Mouse (Mus musculus) thymus, postnatal 14 days (tissue): ENCODE data around the gene Dcun1d1.

ENCODE experiments used
- DNase-seq: peaks from one replicate; pipeline ENCODE4 v3.0.0; 2021

Gene Dcun1d1

DNA sequence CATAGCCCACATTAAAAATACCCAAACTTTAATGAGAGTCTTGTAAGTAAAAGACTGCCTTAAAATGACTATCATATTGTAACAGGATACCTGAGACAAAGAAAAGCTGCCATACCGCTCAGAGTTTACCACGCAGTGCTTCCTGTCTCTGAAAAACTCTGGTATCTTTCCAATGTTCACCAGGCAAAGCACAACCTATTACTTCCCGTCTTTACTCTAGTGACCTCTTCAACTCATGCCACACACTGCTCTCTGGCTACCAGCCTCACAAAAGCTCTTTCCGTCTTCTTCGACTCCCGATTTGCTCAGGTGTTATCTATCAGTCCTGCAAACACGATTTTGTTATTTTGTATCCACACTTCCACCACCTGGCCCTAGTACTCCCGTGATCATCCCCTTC lies 7.4 kb downstream of the Dcun1d1 start:
- no peak for DNase-seq

- no peak for DNase-seq
These were observed 7.8 kb downstream of the Dcun1d1 start for GRCm38 (mm10) chr3:35929406-35929805.

DNA sequence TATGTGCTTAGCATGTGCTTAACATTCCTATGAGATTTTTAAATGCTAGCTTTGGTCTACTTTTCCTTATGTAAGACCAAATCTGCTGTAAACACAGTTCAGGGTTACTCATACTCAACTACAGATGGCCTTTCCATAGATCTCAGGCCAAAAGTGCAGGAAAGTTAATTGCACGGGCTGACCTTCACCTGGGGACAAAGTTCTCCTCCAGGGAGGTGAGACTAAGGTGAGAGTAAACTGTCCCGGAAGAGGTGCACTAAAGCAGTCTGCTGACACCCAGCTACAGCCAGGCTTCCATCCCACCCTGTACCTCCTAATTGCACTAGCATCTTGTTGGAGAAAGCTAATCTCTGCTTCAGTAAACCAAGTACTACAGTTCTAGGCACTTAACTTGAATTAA lies 11.4 kb downstream of the Dcun1d1 start:
- no peak for DNase-seq

- DNase-seq, result no peak
These were observed 13.2 kb downstream of the Dcun1d1 start for GRCm38 (mm10) chr3:35924007-35924406.

DNA sequence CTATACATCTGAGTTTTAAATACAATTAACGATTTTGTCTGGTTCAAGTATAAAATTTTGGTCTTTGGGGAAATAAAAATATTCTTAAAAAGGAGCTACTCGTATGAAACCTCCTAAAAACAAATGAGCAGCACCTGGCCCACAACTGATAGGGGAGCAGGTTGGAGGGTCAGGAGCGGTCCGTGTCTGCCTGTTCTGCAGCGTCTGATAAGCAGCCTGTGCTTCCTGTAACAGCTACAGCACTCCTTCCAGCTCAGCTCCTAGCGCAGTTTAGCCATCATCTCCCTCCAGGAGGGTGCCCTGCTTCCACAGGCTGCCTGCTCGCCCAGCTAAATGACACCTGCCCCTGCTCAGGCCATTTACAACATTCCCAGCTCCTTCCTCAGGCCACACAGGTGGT lies 13.8 kb downstream of the Dcun1d1 start:
- DNase-seq, result no peak

DNA sequence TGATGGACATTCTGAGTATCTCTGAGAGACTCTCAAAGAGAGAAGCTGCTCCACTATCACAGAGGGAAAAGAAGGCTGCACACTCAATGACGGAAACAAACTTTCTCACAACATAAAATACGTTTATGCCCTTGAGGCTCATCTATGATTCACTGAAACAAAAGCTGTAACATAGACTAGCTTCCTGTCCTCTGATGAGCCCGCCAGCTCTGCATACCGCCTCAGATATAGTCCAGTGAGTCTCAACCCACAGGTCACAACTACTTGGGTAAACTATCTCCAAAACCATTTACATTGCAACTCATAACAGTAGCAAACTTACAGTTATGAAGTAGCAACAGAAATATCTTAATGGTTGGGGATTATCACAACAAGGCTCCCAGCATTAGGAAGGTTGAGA lies 14.7 kb downstream of the Dcun1d1 start:
- DNase-seq, result no peak

- DNase-seq, result no peak
These were observed 19.0 kb downstream of the Dcun1d1 start for GRCm38 (mm10) chr3:35918229-35918628.

DNA sequence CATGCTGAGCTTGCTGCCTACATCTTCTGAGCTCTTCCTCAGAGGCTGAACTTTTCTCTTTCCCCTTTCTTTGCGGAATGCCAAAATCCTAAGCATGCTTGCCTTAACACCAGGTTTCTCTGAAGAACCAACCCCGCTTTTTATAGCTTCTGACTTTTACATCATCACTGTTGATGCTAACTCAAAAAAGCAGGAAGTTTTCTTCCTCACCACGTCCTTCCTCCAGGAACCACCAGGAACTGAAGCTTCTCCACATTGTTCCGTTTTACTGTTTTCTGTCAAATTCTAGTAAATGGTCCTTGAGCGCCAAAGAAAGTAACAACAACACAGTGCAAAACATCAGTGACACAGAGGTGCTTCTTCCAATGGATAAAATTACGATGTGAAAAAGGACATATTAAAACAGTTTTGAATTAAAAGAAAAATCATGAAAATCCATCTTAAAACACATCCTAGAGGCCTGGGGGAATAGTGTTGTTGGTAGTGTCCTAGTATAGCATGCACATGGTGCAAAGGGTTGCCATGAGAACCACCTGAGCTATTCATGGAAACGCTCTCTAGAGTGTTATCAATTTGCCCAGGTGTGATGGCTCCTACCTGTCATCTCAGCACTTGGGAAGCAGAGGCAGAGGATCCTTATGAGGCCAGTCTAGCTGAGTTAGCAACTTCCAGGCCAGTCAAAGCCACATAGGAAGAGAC lies 28.1 kb downstream of the Dcun1d1 start:
- no peak for DNase-seq

GRCm38 (mm10) chr3:35900555-35901204 lies 36.6 kb downstream of the Dcun1d1 start:
- DNase-seq, result no peak

DNA sequence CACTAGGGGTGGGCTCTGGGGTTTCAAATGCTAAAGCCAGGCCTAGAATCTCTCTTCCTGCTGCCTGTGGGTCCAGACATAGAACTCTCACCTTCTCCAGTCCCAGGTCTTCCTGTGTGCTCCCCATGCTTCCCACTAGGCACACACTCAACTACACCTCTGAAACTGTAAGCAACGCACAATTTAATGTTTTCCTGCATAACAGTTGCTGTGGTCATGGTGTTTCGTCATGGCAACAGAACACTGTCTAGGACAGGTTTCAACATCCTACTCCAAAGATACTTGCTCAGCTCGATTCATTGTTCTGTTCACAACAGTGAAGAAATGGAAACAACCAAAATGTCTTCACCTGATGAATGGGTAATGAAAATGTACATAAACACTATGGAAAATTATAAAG lies 38.1 kb downstream of the Dcun1d1 start:
- no peak for DNase-seq

DNA sequence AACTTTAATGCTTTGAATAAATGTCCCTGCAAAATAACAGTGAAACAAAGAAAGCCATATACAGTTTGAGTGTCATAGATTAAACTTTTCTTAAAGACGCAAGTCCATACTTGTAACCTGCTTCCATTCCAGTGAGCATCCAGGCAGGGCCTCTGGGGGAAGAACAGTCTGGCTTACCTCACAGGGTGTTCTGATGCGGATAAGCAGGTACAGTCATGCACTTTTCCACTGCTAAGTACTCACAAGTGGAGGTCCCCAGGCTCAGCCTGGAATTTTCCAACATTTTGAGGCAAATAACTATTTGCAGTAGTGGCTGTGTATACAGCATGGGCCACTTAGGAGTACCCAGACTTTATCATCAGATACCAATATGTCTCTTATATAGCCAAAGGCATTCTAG lies 39.3 kb downstream of the Dcun1d1 start:
- no peak for DNase-seq

- no peak for DNase-seq
These were observed 44.1 kb downstream of the Dcun1d1 start for GRCm38 (mm10) chr3:35893156-35893555.

GRCm38 (mm10) chr3:35891123-35891522 lies 46.1 kb downstream of the Dcun1d1 start:
- no peak for DNase-seq

DNA sequence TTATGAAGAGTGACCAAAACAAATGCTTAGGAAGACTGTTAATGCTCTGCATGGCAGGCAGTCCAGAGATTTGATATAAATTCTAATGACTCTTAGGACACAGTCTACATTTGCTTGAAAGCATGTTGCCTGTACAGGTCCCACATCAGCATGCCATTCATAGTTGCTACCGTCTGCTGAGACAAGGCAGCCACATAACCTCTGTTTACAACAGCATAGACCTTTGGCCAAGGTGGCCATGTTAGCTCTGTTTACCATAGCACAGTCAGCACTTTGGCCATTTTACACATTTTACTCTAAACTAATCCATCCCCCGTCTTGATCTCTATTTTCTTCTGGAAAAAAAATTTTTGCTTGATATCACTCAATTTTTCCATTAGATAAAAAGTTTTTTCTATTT lies 47.7 kb downstream of the Dcun1d1 start:
- no peak for DNase-seq

GRCm38 (mm10) chr3:35883267-35883666 lies 54.0 kb downstream of the Dcun1d1 start:
- peak; percentile 26 for DNase-seq

GRCm38 (mm10) chr3:35849326-35849725 lies 87.9 kb downstream of the Dcun1d1 start:
- DNase-seq, result no peak
